Mouse (Mus musculus) MEL (cell line): ENCODE results near the gene Fbxo21.

ENCODE experiments used
- MAX ChIP-seq: IDR thresholded peaks from 2 replicates; pipeline ENCODE4 v1.6.1; 2011; ENCODE audit warnings: low read length, improper control_type of control experiment
- POLR2A ChIP-seq, 2 experiments: IDR thresholded peaks; 2 replicates each; pipeline ENCODE4 v1.6.1; 2011 to 2012; ENCODE audit warnings: low read length in 2 of 2, mild to moderate bottlenecking in 2 of 2, control low read depth in 1 of 2, improper control_type of control experiment in 1 of 2, low read depth in 1 of 2, moderate library complexity in 1 of 2; ENCODE audit not compliant: control insufficient read depth in 1 of 2, insufficient read depth in 1 of 2, poor library complexity in 1 of 2
- POLR2AphosphoS2 ChIP-seq: IDR thresholded peaks from 2 replicates; pipeline ENCODE4 v1.6.1; 2011; ENCODE audit warnings: low read length, improper control_type of control experiment
- USF1 ChIP-seq: IDR thresholded peaks from 2 replicates; pipeline ENCODE4 v1.6.1; 2014; ENCODE audit warnings: low read depth, mild to moderate bottlenecking, inconsistent platforms, low read length, improper control_type of control experiment, moderate library complexity

DNA sequence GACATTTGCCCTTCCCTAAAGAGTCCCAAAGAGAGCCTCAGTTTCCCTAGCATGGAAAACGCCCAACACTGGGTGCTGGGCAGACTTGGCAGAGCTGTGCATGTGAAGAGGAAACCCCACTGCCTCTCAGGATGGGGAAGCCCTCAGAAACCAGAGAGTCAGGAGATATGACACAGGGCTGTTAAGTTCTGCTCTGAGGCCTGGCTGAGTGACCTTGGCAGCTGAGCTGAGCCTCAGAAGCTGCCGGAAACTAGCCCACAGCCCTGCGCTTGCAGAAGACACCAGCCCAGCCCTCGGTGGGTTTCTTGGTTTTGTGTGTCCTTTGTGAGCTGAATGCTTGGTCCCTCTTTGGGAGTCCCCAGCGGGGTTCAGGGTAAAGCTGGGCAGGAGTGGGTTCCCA, 72.4 kb downstream of the Fbxo21 start:
- TF ChIP-seq POLR2AphosphoS2 = no peak
- TF ChIP-seq POLR2A (IDR thresholded peaks at IDR 0.05; ENCODE audit: control insufficient read depth in 1 of 2, insufficient read depth in 1 of 2, low read depth in 1 of 2, low read length in 2 of 2, poor library complexity in 1 of 2) = no peak
- TF ChIP-seq USF1 = no peak
- TF ChIP-seq MAX = no peak
